ENCODE assay signal across 32 mouse cellular contexts in genomic region chr11:69565131-69565530, GRCm38 (mm10). TPM values are rescaled to one million over a fixed set of nuclear protein-coding genes. Genes with fewer than 3 reads are reported as not detected.
DNase-seq lines count a peak whose midpoint lies in the region; ATAC-seq and TF ChIP-seq lines count a peak whose summit lies in the region.
"Had no signal": no experiment of that assay in that cellular context is flagged by ENCODE, and none has a peak within 500 bp of the region (broad histone marks: within the 10 kb centered on the region; RNA-seq: fewer than 3 reads in every experiment).

No protein-coding gene starts in this region.

- H3K9ac ChIP-seq in kidney, postnatal 0 days (ENCODE audit: low read depth, low read length) = no peak overlapping the region
- H3K9ac ChIP-seq in lung, embryonic 16.5 days (ENCODE audit: low read length) = no peak overlapping the region
- H3K9ac ChIP-seq in limb, embryonic 13.5 days = 0 out of 2 replicates have a peak overlapping the region, but pooled peaks have one; percentile 32
- H3K9ac ChIP-seq: heart, embryonic 13.5 days; intestine, embryonic 15.5 days; limb, embryonic 12.5 days; liver, embryonic 13.5 days; lung, embryonic 15.5 days; midbrain, embryonic 12.5 days; neural tube, embryonic 13.5 days had no signal

- H3K27me3 ChIP-seq in kidney, postnatal 0 days (ENCODE audit: insufficient read depth, low read length) = no peaks in the 10 kb centered on the region
- H3K27me3 ChIP-seq in lung, embryonic 16.5 days (ENCODE audit: control insufficient read depth, insufficient read depth, low read depth, low read length) = no peaks in the 10 kb centered on the region
- H3K27me3 ChIP-seq in limb, embryonic 13.5 days = no peaks in the 10 kb centered on the region
- H3K27me3 ChIP-seq: intestine, embryonic 15.5 days; limb, embryonic 12.5 days; lung, embryonic 15.5 days; neural tube, embryonic 13.5 days had no signal

- peak; percentile 54 for DNase-seq in kidney, postnatal 0 days (ENCODE audit: low spot score)
- no peak for DNase-seq in kidney, postnatal 14 days
- DNase-seq in lung, adult 18-20 months = no peak
- DNase-seq in lung, postnatal 36 days = peak; percentile 15
- no peak for DNase-seq in ovary, postnatal 36 days (ENCODE audit: low spot score)
- DNase-seq: adrenal gland, adult 8-10 months; B cell, adult 2 months; cerebellum, adult 8-10 months; cerebellum, postnatal 25 days; gastrocnemius, adult 2 months; gastrocnemius, postnatal 36 days; heart, adult 18-20 months; heart, postnatal 10 days; kidney, adult 9 months; kidney, postnatal 25 days; layer of hippocampus, postnatal 36 days; liver, embryonic 13.5 days; thymus, adult 2 months; thymus, postnatal 36 days had no signal

- H3K4me1 ChIP-seq in kidney, postnatal 0 days (replicated peaks; ENCODE audit: insufficient read depth, low read length) = 0 out of 2 replicates have a peak, but pooled peaks cover 4% of the 10 kb centered on the region
- H3K4me1 ChIP-seq in lung, embryonic 16.5 days (replicated peaks; ENCODE audit: control insufficient read depth, insufficient read depth, low read length) = no peaks in the 10 kb centered on the region; the same call in 1 of the 2 replicates
- peaks cover 35% of the 10 kb centered on the region for H3K4me1 ChIP-seq in limb, embryonic 13.5 days

- H3K27ac ChIP-seq in kidney, postnatal 0 days = no peak overlapping the region
- H3K27ac ChIP-seq in lung, embryonic 16.5 days (ENCODE audit: low read length) = no peak overlapping the region
- H3K27ac ChIP-seq in limb, embryonic 13.5 days = no peak overlapping the region
- H3K27ac ChIP-seq: gastrocnemius, adult 2 months; heart, embryonic 13.5 days; hindbrain, postnatal 0 days; intestine, embryonic 15.5 days; liver, embryonic 13.5 days; lung, embryonic 15.5 days; midbrain, embryonic 12.5 days; neural tube, embryonic 13.5 days had no signal

- no peak overlapping the region for H3K4me3 ChIP-seq in kidney, postnatal 0 days (replicated peaks; ENCODE audit: low read depth, low read length)
- no peak overlapping the region for H3K4me3 ChIP-seq in lung, embryonic 16.5 days (ENCODE audit: low read length)
- H3K4me3 ChIP-seq in limb, embryonic 13.5 days = no peak overlapping the region
- H3K4me3 ChIP-seq: gastrocnemius, adult 2 months; heart, embryonic 13.5 days; intestine, embryonic 15.5 days; limb, embryonic 12.5 days; liver, embryonic 13.5 days; lung, embryonic 15.5 days; megakaryocyte, embryonic 14.5 days; midbrain, embryonic 12.5 days; myocyte; neural tube, embryonic 13.5 days had no signal

- no peaks in the 10 kb centered on the region for H3K9me3 ChIP-seq in kidney, postnatal 0 days (replicated peaks; ENCODE audit: low read length)
- no peaks in the 10 kb centered on the region for H3K9me3 ChIP-seq in lung, embryonic 16.5 days (ENCODE audit: control insufficient read depth, low read length)
- no peaks in the 10 kb centered on the region for H3K9me3 ChIP-seq in limb, embryonic 13.5 days
- H3K9me3 ChIP-seq: G1E; heart, embryonic 13.5 days; intestine, embryonic 15.5 days; limb, embryonic 12.5 days; liver, embryonic 13.5 days; lung, embryonic 15.5 days; megakaryocyte, embryonic 14.5 days; midbrain, embryonic 12.5 days; neural tube, embryonic 13.5 days had no signal

- no peak for ATAC-seq in kidney, postnatal 0 days (replicated peaks; ENCODE audit: low FRiP score, low read depth)
- peak; percentile 34; the same call in 1 of the 2 replicates for ATAC-seq in lung, embryonic 16.5 days (ENCODE audit: low read depth)
- ATAC-seq in limb, embryonic 13.5 days (ENCODE audit: low FRiP score, low read depth) = no peak
- ATAC-seq: forebrain, embryonic 16.5 days; hindbrain, postnatal 0 days; intestine, embryonic 15.5 days had no signal

- no peak overlapping the region for H3K4me2 ChIP-seq in kidney, postnatal 0 days (ENCODE audit: low read length)
- H3K4me2 ChIP-seq in lung, embryonic 16.5 days (ENCODE audit: low read depth, low read length) = no peak overlapping the region
- H3K4me2 ChIP-seq in limb, embryonic 13.5 days (replicated peaks) = no peak overlapping the region
- H3K4me2 ChIP-seq: heart, embryonic 13.5 days; intestine, embryonic 15.5 days; limb, embryonic 12.5 days; liver, embryonic 13.5 days; lung, embryonic 15.5 days; midbrain, embryonic 12.5 days; neural tube, embryonic 13.5 days had no signal

- peaks cover 32% of the 10 kb centered on the region for H3K36me3 ChIP-seq in kidney, postnatal 0 days (ENCODE audit: insufficient read depth, low read length)
- H3K36me3 ChIP-seq in lung, embryonic 16.5 days (ENCODE audit: control insufficient read depth, insufficient read depth, low read length) = peaks cover 14% of the 10 kb centered on the region; the same call in 1 of the 2 replicates
- H3K36me3 ChIP-seq in limb, embryonic 13.5 days = peaks cover 70% of the 10 kb centered on the region

- WGBS in kidney, postnatal 0 days = 56% methylated on average over 8 of the region's 8 CpGs
- 45% methylated on average over 8 of the region's 8 CpGs for WGBS in lung, embryonic 16.5 days
- WGBS in limb, embryonic 13.5 days = 52% methylated on average over 8 of the region's 8 CpGs

- no peak for TF ChIP-seq CTCF in kidney, postnatal 0 days (IDR thresholded peaks at IDR 0.05; ENCODE audit: low read depth)

RNA-seq across cellular contexts. Expression of gene Efnb3, which starts 5.1 kb away (rescaled TPM):
- 7.7 and 7.8 TPM in 2 replicates for polyA plus RNA-seq in kidney, postnatal 0 days (2015; fragmentation: Nextera tagmentation; extraction: Ambion mirVana)
- 5.6 and 5.7 TPM in 2 replicates for polyA plus RNA-seq in lung, embryonic 16.5 days (2015; fragmentation: Nextera tagmentation; extraction: Ambion mirVana)
- polyA plus RNA-seq in limb, embryonic 13.5 days (2015; fragmentation: Nextera tagmentation; extraction: Ambion mirVana) = 45.8 and 47.6 TPM in 2 replicates

RNA-seq across cellular contexts. Expression of gene Wrap53, which starts 14.9 kb away (rescaled TPM):
- 17.9 and 19.4 TPM in 2 replicates for polyA plus RNA-seq in kidney, postnatal 0 days (2015; fragmentation: Nextera tagmentation; extraction: Ambion mirVana)
- polyA plus RNA-seq in lung, embryonic 16.5 days (2015; fragmentation: Nextera tagmentation; extraction: Ambion mirVana) = 26.2 and 29.2 TPM in 2 replicates
- polyA plus RNA-seq in limb, embryonic 13.5 days (2015; fragmentation: Nextera tagmentation; extraction: Ambion mirVana) = 28.3 and 31.0 TPM in 2 replicates

RNA-seq across cellular contexts. Expression of gene Trp53, which starts 15.0 kb away (rescaled TPM):
- 117 and 121 TPM in 2 replicates for polyA plus RNA-seq in kidney, postnatal 0 days (2015; fragmentation: Nextera tagmentation; extraction: Ambion mirVana)
- polyA plus RNA-seq in lung, embryonic 16.5 days (2015; fragmentation: Nextera tagmentation; extraction: Ambion mirVana) = 141 and 154 TPM in 2 replicates
- 158 and 161 TPM in 2 replicates for polyA plus RNA-seq in limb, embryonic 13.5 days (2015; fragmentation: Nextera tagmentation; extraction: Ambion mirVana)

RNA-seq across cellular contexts. Expression of gene Dnah2, which starts 16.2 kb away (rescaled TPM):
- 0.32 and 0.52 TPM in 2 replicates for polyA plus RNA-seq in kidney, postnatal 0 days (2015; fragmentation: Nextera tagmentation; extraction: Ambion mirVana)
- polyA plus RNA-seq in lung, embryonic 16.5 days (2015; fragmentation: Nextera tagmentation; extraction: Ambion mirVana) = 1.9 TPM in 2 replicates
- polyA plus RNA-seq in limb, embryonic 13.5 days (2015; fragmentation: Nextera tagmentation; extraction: Ambion mirVana) = 2.2 and 2.4 TPM in 2 replicates

RNA-seq across cellular contexts. Expression of gene Atp1b2, which starts 40.6 kb away (rescaled TPM):
- 13.7 and 16.3 TPM in 2 replicates for polyA plus RNA-seq in kidney, postnatal 0 days (2015; fragmentation: Nextera tagmentation; extraction: Ambion mirVana)
- polyA plus RNA-seq in lung, embryonic 16.5 days (2015; fragmentation: Nextera tagmentation; extraction: Ambion mirVana) = 10.5 and 12.7 TPM in 2 replicates
- 5.7 and 6.0 TPM in 2 replicates for polyA plus RNA-seq in limb, embryonic 13.5 days (2015; fragmentation: Nextera tagmentation; extraction: Ambion mirVana)

Comparison
In these comparisons a context has a peak if more than half of its experiments do, and no peak if none do; other contexts are left out.
1. DNase-seq: peak in kidney, postnatal 0 days (single experiment) and lung, postnatal 36 days (single experiment); none in kidney, postnatal 14 days (single experiment), lung, adult 18-20 months (0 of 2) and ovary, postnatal 36 days (single experiment).